Mouse (Mus musculus) myocyte (in vitro differentiated cells): ENCODE data around the gene Ccn6.

Experiments used
- MAX ChIP-seq: IDR thresholded peaks from one replicate; pipeline ENCODE4 v1.6.1; 2011; ENCODE audit warnings: low read depth, mild to moderate bottlenecking, control low read depth
- MYOG ChIP-seq, 3 experiments: IDR thresholded peaks; one replicate each; pipeline ENCODE4 v1.6.1; 2011; ENCODE audit warnings: control low read depth in 2 of 3, low read depth in 2 of 3, mild to moderate bottlenecking in 2 of 3; ENCODE audit not compliant: insufficient read length in 2 of 3, control insufficient read depth in 1 of 3, insufficient read depth in 1 of 3
- POLR2A ChIP-seq: IDR thresholded peaks from one replicate; pipeline ENCODE4 v1.6.1; 2011; ENCODE audit warnings: low read depth, mild to moderate bottlenecking, control low read depth, moderate library complexity; ENCODE audit not compliant: insufficient read length
- POLR2AphosphoS2 ChIP-seq: IDR thresholded peaks from one replicate; pipeline ENCODE4 v1.6.1; 2011; ENCODE audit warnings: low read depth, control low read depth; ENCODE audit not compliant: insufficient read length
- TCF12 ChIP-seq: IDR thresholded peaks from one replicate; pipeline ENCODE4 v1.6.1; 2011; ENCODE audit warnings: mild to moderate bottlenecking, control low read depth; ENCODE audit not compliant: poor library complexity, insufficient read depth, severe bottlenecking
- TCF3 ChIP-seq: IDR thresholded peaks from one replicate; pipeline ENCODE4 v1.6.1; 2011; ENCODE audit warnings: low read depth, control low read depth; ENCODE audit not compliant: insufficient read length
- USF1 ChIP-seq: IDR thresholded peaks from one replicate; pipeline ENCODE4 v1.6.1; 2011; ENCODE audit warnings: low read depth, mild to moderate bottlenecking, control low read depth, moderate library complexity

DNA sequence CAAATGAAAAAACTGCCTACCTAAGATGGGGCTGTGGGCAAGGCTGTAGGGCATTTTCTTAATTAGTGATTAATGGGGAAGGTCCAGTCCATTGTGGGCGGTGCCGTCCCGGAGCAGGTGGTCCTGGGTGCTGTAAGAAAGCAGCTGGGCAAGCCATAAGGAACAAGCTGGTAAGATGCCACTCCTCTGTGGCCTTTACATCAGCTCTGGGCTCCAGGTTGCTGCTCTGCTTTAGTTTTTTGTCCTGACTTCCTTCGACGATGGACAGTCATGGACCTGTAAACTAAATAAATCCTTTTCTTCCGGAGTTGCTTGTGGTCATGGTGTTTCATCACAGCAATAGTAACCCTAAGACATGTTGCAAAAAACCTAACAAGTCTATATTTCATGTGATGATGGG is 7.1 kb upstream of the Ccn6 start:
- TF ChIP-seq TCF12 = no peak
- TF ChIP-seq POLR2A = no peak
- no peak for TF ChIP-seq USF1
- TF ChIP-seq POLR2AphosphoS2 = no peak
- TF ChIP-seq MAX = no peak
- no peak for TF ChIP-seq TCF3
- no peak for TF ChIP-seq MYOG (IDR thresholded peaks at IDR 0.05; ENCODE audit: control insufficient read depth in 1 of 3, insufficient read depth in 1 of 3, insufficient read length in 2 of 3, low read depth in 2 of 3)
